Mouse (Mus musculus): ENCODE measurements at regions not wholly inside any gene's neighbourhood (a gene's known extent, or its start where the extent isn't known, plus 50 kb on each side); places are given as distances from the start of the nearest gene placed in this dataset.

- no peak overlapping the region for H3K4me2 ChIP-seq
- no peaks in the 10 kb centered on the region for H3K9me3 ChIP-seq (replicated peaks)
- no peaks in the 10 kb centered on the region for H3K36me3 ChIP-seq
- WGBS, result 86% methylated on average over 6 of the region's 6 CpGs
- no peak overlapping the region for H3K9ac ChIP-seq (replicated peaks)
- no peak overlapping the region for H3K27ac ChIP-seq (replicated peaks)
- ATAC-seq (ENCODE audit: low FRiP score), result no peak
- no peaks in the 10 kb centered on the region; the same call in 1 of the 2 replicates for H3K4me1 ChIP-seq
- no peak overlapping the region for H3K4me3 ChIP-seq (replicated peaks)
- H3K27me3 ChIP-seq (replicated peaks), result 0 out of 2 replicates have a peak, but pooled peaks cover 3% of the 10 kb centered on the region
Measured at GRCm38 (mm10) chr16:29773056-29773455, 193.9 kb downstream of the Opa1 start.

GRCm38 (mm10) chr16:29774949-29775348 lies 195.8 kb downstream of the Opa1 start:
- H3K4me3 ChIP-seq (replicated peaks), result no peak overlapping the region
- ATAC-seq (ENCODE audit: low FRiP score), result no peak
- H3K9ac ChIP-seq (replicated peaks), result no peak overlapping the region
- no peak overlapping the region for H3K27ac ChIP-seq (replicated peaks)
- 0 out of 2 replicates have a peak, but pooled peaks cover 3% of the 10 kb centered on the region for H3K27me3 ChIP-seq (replicated peaks)
- H3K4me1 ChIP-seq, result no peaks in the 10 kb centered on the region; the same call in 1 of the 2 replicates
- H3K4me2 ChIP-seq, result no peak overlapping the region
- no peaks in the 10 kb centered on the region for H3K9me3 ChIP-seq (replicated peaks)
- H3K36me3 ChIP-seq, result no peaks in the 10 kb centered on the region
- WGBS, result 51% methylated on average over 2 of the region's 2 CpGs

- H3K27ac ChIP-seq (replicated peaks), result no peak overlapping the region
- WGBS, result 54% methylated on average over 5 of the region's 5 CpGs
- H3K4me1 ChIP-seq, result no peaks in the 10 kb centered on the region; the same call in 1 of the 2 replicates
- ATAC-seq (ENCODE audit: low FRiP score), result no peak
- no peaks in the 10 kb centered on the region for H3K36me3 ChIP-seq
- H3K4me3 ChIP-seq (replicated peaks), result no peak overlapping the region
- H3K9ac ChIP-seq (replicated peaks), result no peak overlapping the region
- no peaks in the 10 kb centered on the region for H3K9me3 ChIP-seq (replicated peaks)
- H3K4me2 ChIP-seq, result no peak overlapping the region
- 0 out of 2 replicates have a peak, but pooled peaks cover under 1% of the 10 kb centered on the region for H3K27me3 ChIP-seq (replicated peaks)
Measured at GRCm38 (mm10) chr16:29775879-29776278, 196.7 kb downstream of the Opa1 start.

- 82% methylated on average over 4 of the region's 4 CpGs for WGBS
- ATAC-seq (ENCODE audit: low FRiP score), result no peak
Measured at GRCm38 (mm10) chr16:29782441-29782840, 203.3 kb downstream of the Opa1 start.

GRCm38 (mm10) chr16:29785114-29785513 lies 206.0 kb downstream of the Opa1 start:
- Histone ChIP-seq H3K9ac (replicated peaks) (no peak overlapping the region), H3K4me1 (no peaks in the 10 kb centered on the region), H3K27ac (replicated peaks) (no peak overlapping the region), H3K27me3 (replicated peaks) (peaks cover 4% of the 10 kb centered on the region; the same call in 1 of the 2 replicates), H3K9me3 (replicated peaks) (no peaks in the 10 kb centered on the region), H3K36me3 (no peaks in the 10 kb centered on the region), H3K4me3 (replicated peaks) (no peak overlapping the region), H3K4me2 (no peak overlapping the region)
- no peak for ATAC-seq (ENCODE audit: low FRiP score)
- WGBS, result 97% methylated on average over 3 of the region's 3 CpGs

More at GRCm38 (mm10) chr16:29782441-29782840, 203.3 kb downstream of the Opa1 start:
- Histone ChIP-seq H3K4me3 (replicated peaks) (no peak overlapping the region), H3K36me3 (no peaks in the 10 kb centered on the region), H3K9me3 (replicated peaks) (no peaks in the 10 kb centered on the region), H3K4me1 (no peaks in the 10 kb centered on the region), H3K27me3 (replicated peaks) (peaks cover 2% of the 10 kb centered on the region; the same call in 1 of the 2 replicates), H3K9ac (replicated peaks) (no peak overlapping the region), H3K27ac (replicated peaks) (no peak overlapping the region), H3K4me2 (no peak overlapping the region)

GRCm38 (mm10) chr16:29786540-29786939 lies 207.4 kb downstream of the Opa1 start:
- no peak for ATAC-seq (ENCODE audit: low FRiP score)
- no peak overlapping the region for H3K27ac ChIP-seq (replicated peaks)

GRCm38 (mm10) chr16:29787633-29788511 lies 208.7 kb downstream of the Opa1 start:
- Histone ChIP-seq H3K4me1 (no peaks in the 10 kb centered on the region), H3K27me3 (replicated peaks) (peaks cover 4% of the 10 kb centered on the region; the same call in 1 of the 2 replicates), H3K9ac (replicated peaks) (no peak overlapping the region), H3K4me3 (replicated peaks) (no peak overlapping the region), H3K4me2 (no peak overlapping the region), H3K9me3 (replicated peaks) (no peaks in the 10 kb centered on the region), H3K27ac (replicated peaks) (no peak overlapping the region), H3K36me3 (no peaks in the 10 kb centered on the region)
- WGBS, result 84% methylated on average over 5 of the region's 5 CpGs
- no peak for ATAC-seq (ENCODE audit: low FRiP score)

More at GRCm38 (mm10) chr16:29786540-29786939, 207.4 kb downstream of the Opa1 start:
- Histone ChIP-seq H3K36me3 (no peaks in the 10 kb centered on the region), H3K9me3 (replicated peaks) (no peaks in the 10 kb centered on the region), H3K4me1 (no peaks in the 10 kb centered on the region), H3K9ac (replicated peaks) (no peak overlapping the region), H3K4me2 (no peak overlapping the region), H3K4me3 (replicated peaks) (no peak overlapping the region), H3K27me3 (replicated peaks) (peaks cover 4% of the 10 kb centered on the region; the same call in 1 of the 2 replicates)
- 83% methylated on average over 8 of the region's 8 CpGs for WGBS

GRCm38 (mm10) chr16:29790064-29790463 lies 210.9 kb downstream of the Opa1 start:
- Histone ChIP-seq H3K27me3 (replicated peaks) (peaks cover 4% of the 10 kb centered on the region; the same call in 1 of the 2 replicates), H3K9me3 (replicated peaks) (no peaks in the 10 kb centered on the region), H3K4me3 (replicated peaks) (no peak overlapping the region), H3K36me3 (no peaks in the 10 kb centered on the region), H3K4me2 (no peak overlapping the region), H3K4me1 (no peaks in the 10 kb centered on the region), H3K27ac (replicated peaks) (no peak overlapping the region), H3K9ac (replicated peaks) (no peak overlapping the region)
- WGBS, result 96% methylated on average over 3 of the region's 3 CpGs
- ATAC-seq (ENCODE audit: low FRiP score), result no peak

- no peak overlapping the region for H3K27ac ChIP-seq (replicated peaks)
- no peaks in the 10 kb centered on the region for H3K9me3 ChIP-seq (replicated peaks)
- H3K36me3 ChIP-seq, result no peaks in the 10 kb centered on the region
- no peak overlapping the region for H3K9ac ChIP-seq (replicated peaks)
- no peak for ATAC-seq (ENCODE audit: low FRiP score)
- 67% methylated on average over 3 of the region's 3 CpGs for WGBS
- no peak overlapping the region for H3K4me2 ChIP-seq
- 0 out of 2 replicates have a peak, but pooled peaks cover 4% of the 10 kb centered on the region for H3K4me1 ChIP-seq
- peaks cover 8% of the 10 kb centered on the region; the same call in 1 of the 2 replicates for H3K27me3 ChIP-seq (replicated peaks)
- H3K4me3 ChIP-seq (replicated peaks), result no peak overlapping the region
Measured at GRCm38 (mm10) chr16:29799250-29799649, 220.1 kb downstream of the Opa1 start.

GRCm38 (mm10) chr16:29799893-29800292 lies 220.8 kb downstream of the Opa1 start:
- H3K36me3 ChIP-seq, result no peaks in the 10 kb centered on the region
- no peak overlapping the region for H3K9ac ChIP-seq (replicated peaks)
- 74% methylated on average over 3 of the region's 3 CpGs for WGBS
- 0 out of 2 replicates have a peak, but pooled peaks cover 4% of the 10 kb centered on the region for H3K4me1 ChIP-seq
- H3K9me3 ChIP-seq (replicated peaks), result no peaks in the 10 kb centered on the region
- H3K27me3 ChIP-seq (replicated peaks), result peaks cover 8% of the 10 kb centered on the region; the same call in 1 of the 2 replicates
- no peak overlapping the region for H3K27ac ChIP-seq (replicated peaks)
- no peak for ATAC-seq (ENCODE audit: low FRiP score)
- H3K4me3 ChIP-seq (replicated peaks), result no peak overlapping the region
- no peak overlapping the region for H3K4me2 ChIP-seq

GRCm38 (mm10) chr16:29800457-29800856 lies 221.3 kb downstream of the Opa1 start:
- WGBS, result 8% methylated on average over 2 of the region's 2 CpGs
- Histone ChIP-seq H3K4me1 (0 out of 2 replicates have a peak, but pooled peaks cover 4% of the 10 kb centered on the region), H3K27ac (replicated peaks) (no peak overlapping the region), H3K9me3 (replicated peaks) (no peaks in the 10 kb centered on the region), H3K9ac (replicated peaks) (no peak overlapping the region), H3K4me2 (no peak overlapping the region), H3K27me3 (replicated peaks) (peaks cover 11% of the 10 kb centered on the region; the same call in 1 of the 2 replicates), H3K36me3 (no peaks in the 10 kb centered on the region), H3K4me3 (replicated peaks) (no peak overlapping the region)
- ATAC-seq (ENCODE audit: low FRiP score), result no peak

- Histone ChIP-seq H3K4me3 (replicated peaks) (no peak overlapping the region), H3K9ac (replicated peaks) (no peak overlapping the region), H3K27me3 (replicated peaks) (peaks cover 10% of the 10 kb centered on the region; the same call in 1 of the 2 replicates), H3K4me1 (0 out of 2 replicates have a peak, but pooled peaks cover 4% of the 10 kb centered on the region), H3K9me3 (replicated peaks) (no peaks in the 10 kb centered on the region), H3K27ac (replicated peaks) (no peak overlapping the region), H3K36me3 (no peaks in the 10 kb centered on the region), H3K4me2 (no peak overlapping the region)
- 84% methylated on average over 7 of the region's 7 CpGs for WGBS
- ATAC-seq (ENCODE audit: low FRiP score), result no peak
Measured at GRCm38 (mm10) chr16:29802085-29802484, 223.0 kb downstream of the Opa1 start.

Data from neural tube, embryonic 15.5 days (tissue).